Mouse (Mus musculus) thymus, adult 2 months (tissue): ENCODE measurements around the gene Zfp12.

Source experiments
- CTCF ChIP-seq: fragments of 200-500 bp; IDR thresholded peaks from 2 replicates; pipeline ENCODE4 v1.5.1; 2012; ENCODE audit warnings: mild to moderate bottlenecking, control low read depth, low read length, moderate library complexity, borderline replicate concordance; ENCODE audit not compliant: control insufficient read depth, poor library complexity, insufficient read depth; ENCODE audit errors: extremely low read depth
- POLR2A ChIP-seq: fragments of 200-500 bp; IDR thresholded peaks from 2 replicates; pipeline ENCODE4 v1.6.1; 2012; ENCODE audit warnings: mild to moderate bottlenecking, low read length, control low read depth, moderate library complexity; ENCODE audit not compliant: control insufficient read depth, poor library complexity, insufficient read depth; ENCODE audit errors: extremely low read depth

GRCm38 (mm10) chr5:143272540-143273330 lies 37.8 kb downstream of the Zfp12 start:
- TF ChIP-seq CTCF (no peak), POLR2A (no peak)
